Mouse (Mus musculus) ES-E14 (cell line): Measurements from ENCODE around the gene C1s1.

ENCODE experiments used
- HCFC1 ChIP-seq: IDR thresholded peaks from 2 replicates; pipeline ENCODE4 v1.6.1; 2012; ENCODE audit warnings: low read length, inconsistent platforms, borderline replicate concordance; ENCODE audit not compliant: insufficient read depth
- ZNF384 ChIP-seq: IDR thresholded peaks from 2 replicates; pipeline ENCODE4 v1.6.1; 2012; ENCODE audit warnings: low read depth, low read length, inconsistent platforms

GRCm38 (mm10) chr6:124496054-124496453 lies 46.1 kb downstream of the C1s1 start:
- TF ChIP-seq ZNF384 (no peak), HCFC1 (no peak)
